Mouse (Mus musculus) myocyte (in vitro differentiated cells): ENCODE measurements around the gene Stx16.

Experiments
- CEBPB ChIP-seq: IDR thresholded peaks from 2 replicates; pipeline ENCODE4 v1.6.1; 2011; ENCODE audit warnings: mild to moderate bottlenecking, moderate library complexity; ENCODE audit not compliant: poor library complexity, insufficient read depth, severe bottlenecking
- E2F4 ChIP-seq: IDR thresholded peaks from one replicate; pipeline ENCODE4 v1.6.1; 2011; ENCODE audit warnings: mild to moderate bottlenecking, control low read depth, moderate library complexity; ENCODE audit not compliant: insufficient read depth
- MAX ChIP-seq: IDR thresholded peaks from one replicate; pipeline ENCODE4 v1.6.1; 2011; ENCODE audit warnings: low read depth, mild to moderate bottlenecking, control low read depth
- MYOD1 ChIP-seq, 3 experiments: IDR thresholded peaks; one replicate each; pipeline ENCODE4 v1.6.1; 2011; ENCODE audit warnings: control low read depth in 2 of 3, low read depth in 2 of 3, mild to moderate bottlenecking in 2 of 3, moderate library complexity in 1 of 3; ENCODE audit not compliant: insufficient read length in 2 of 3, control insufficient read depth in 1 of 3
- POLR2A ChIP-seq: IDR thresholded peaks from one replicate; pipeline ENCODE4 v1.6.1; 2011; ENCODE audit warnings: low read depth, mild to moderate bottlenecking, control low read depth, moderate library complexity; ENCODE audit not compliant: insufficient read length
- POLR2AphosphoS2 ChIP-seq: IDR thresholded peaks from one replicate; pipeline ENCODE4 v1.6.1; 2011; ENCODE audit warnings: low read depth, control low read depth; ENCODE audit not compliant: insufficient read length
- REST ChIP-seq: IDR thresholded peaks from one replicate; pipeline ENCODE4 v1.6.1; 2011; ENCODE audit warnings: mild to moderate bottlenecking, control low read depth, moderate library complexity; ENCODE audit not compliant: insufficient read depth, insufficient read length
- TCF12 ChIP-seq: IDR thresholded peaks from one replicate; pipeline ENCODE4 v1.6.1; 2011; ENCODE audit warnings: mild to moderate bottlenecking, control low read depth; ENCODE audit not compliant: poor library complexity, insufficient read depth, severe bottlenecking
- USF1 ChIP-seq: IDR thresholded peaks from one replicate; pipeline ENCODE4 v1.6.1; 2011; ENCODE audit warnings: low read depth, mild to moderate bottlenecking, control low read depth, moderate library complexity

DNA sequence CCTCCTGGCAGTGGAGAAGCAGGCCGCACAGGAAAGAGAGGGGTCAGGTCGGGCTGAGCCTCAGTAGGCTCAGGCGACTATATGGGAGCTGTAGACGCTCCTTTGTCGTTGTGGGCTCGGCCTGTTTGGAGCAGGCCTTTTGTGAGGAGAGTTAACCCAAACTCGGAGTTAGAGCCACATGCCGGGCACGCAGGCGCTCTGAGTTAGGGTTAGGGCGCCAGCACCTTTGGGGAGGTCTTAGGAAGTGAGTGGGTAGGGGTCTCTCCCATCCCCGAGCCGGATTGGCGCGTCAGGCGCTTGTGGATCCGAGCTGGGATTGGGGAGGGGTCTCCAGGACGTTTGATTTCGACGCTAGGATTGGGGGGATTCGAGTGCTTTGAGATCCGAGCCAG is 321 bp downstream of the Stx16 start:
- TF ChIP-seq USF1 (no peak), POLR2A (no peak), MAX (no peak), TCF12 (no peak), MYOD1 (IDR thresholded peaks at IDR 0.05; ENCODE audit: control insufficient read depth in 1 of 3, insufficient read length in 2 of 3, low read depth in 2 of 3) (no peak), POLR2AphosphoS2 (no peak), CEBPB (no peak), E2F4 (no peak), REST (no peak)
